Mouse (Mus musculus) c-Kit-positive CD71-positive TER-119-negative erythroid progenitor cells, embryonic 14.5 days (primary cell): ENCODE measurements around the gene Pgls.

Source experiments
- DNase-seq: peaks from one replicate; pipeline ENCODE4 v3.0.0-alpha.2; 2013; ENCODE audit warnings: low read depth

Gene Pgls

GRCm38 (mm10) chr8:71591471-71592373 lies at the start of gene Pgls:
Gene Pgls, plus strand, starts transcription at chr8:71592176.
- DNase-seq, result peak; percentile 88

GRCm38 (mm10) chr8:71542632-71543343 lies 49.2 kb upstream of the Pgls start, which contains the start of gene Mvb12a:
Gene Mvb12a, plus strand, starts transcription at chr8:71542922.
- peak; percentile 96 for DNase-seq

GRCm38 (mm10) chr8:71543755-71544154 lies 48.2 kb upstream of the Pgls start:
- no peak for DNase-seq

GRCm38 (mm10) chr8:71545053-71545452 lies 46.9 kb upstream of the Pgls start:
- no peak for DNase-seq

- DNase-seq, result no peak
These were observed 44.4 kb upstream of the Pgls start for GRCm38 (mm10) chr8:71547590-71547989.

GRCm38 (mm10) chr8:71550754-71551153 lies 41.2 kb upstream of the Pgls start:
- no peak for DNase-seq

GRCm38 (mm10) chr8:71552770-71553169 lies 39.2 kb upstream of the Pgls start:
- DNase-seq, result no peak

GRCm38 (mm10) chr8:71554001-71554400 lies 38.0 kb upstream of the Pgls start:
- no peak for DNase-seq

GRCm38 (mm10) chr8:71554644-71555043 lies 37.3 kb upstream of the Pgls start:
- DNase-seq, result no peak

- DNase-seq, result no peak
These were observed 33.7 kb upstream of the Pgls start, which contains the start of gene Tmem221 for GRCm38 (mm10) chr8:71558071-71558957. Gene Tmem221, minus strand, starts transcription at chr8:71558871.

- peak; percentile 85 for DNase-seq
These were observed 32.9 kb upstream of the Pgls start for GRCm38 (mm10) chr8:71558958-71559690.

GRCm38 (mm10) chr8:71560071-71560470 lies 31.9 kb upstream of the Pgls start:
- no peak for DNase-seq

GRCm38 (mm10) chr8:71560765-71561164 lies 31.2 kb upstream of the Pgls start:
- no peak for DNase-seq

- peak; percentile 70 for DNase-seq
These were observed 30.6 kb upstream of the Pgls start for GRCm38 (mm10) chr8:71561401-71561800.

- DNase-seq, result no peak
These were observed 29.2 kb upstream of the Pgls start for GRCm38 (mm10) chr8:71562751-71563150.

- DNase-seq, result no peak
These were observed 28.0 kb upstream of the Pgls start for GRCm38 (mm10) chr8:71563992-71564391.

GRCm38 (mm10) chr8:71566501-71566900 lies 25.5 kb upstream of the Pgls start, which contains the start of gene Nxnl1:
Gene Nxnl1, minus strand, starts transcription at chr8:71566601.
- no peak for DNase-seq

GRCm38 (mm10) chr8:71567587-71567986 lies 24.4 kb upstream of the Pgls start:
- DNase-seq, result no peak

GRCm38 (mm10) chr8:71568387-71568937 lies 23.5 kb upstream of the Pgls start, which contains the start of gene Slc27a1:
Gene Slc27a1, plus strand, starts transcription at chr8:71568882.
- no peak for DNase-seq

GRCm38 (mm10) chr8:71568941-71569340 lies 23.0 kb upstream of the Pgls start:
- DNase-seq, result no peak
